Mouse (Mus musculus) heart, adult 10 weeks (tissue): ENCODE results near the gene Coro1c. TPM values are rescaled to one million over a fixed set of nuclear protein-coding genes. Genes with fewer than 3 reads are reported as not detected.

Experiments
- polyA plus RNA-seq: library from polyadenylated mRNA; stranded (reverse); fragments of 350-450 nt; fragmentation: Illumina TruSeq; extraction: RNeasy Lipid Tissue Mini Kit (QIAGEN cat#74804); gene quantifications from one replicate; pipeline ENCODE4 v1.2.3, GENCODE M21; 2014; ENCODE audit warnings: low read depth, low replicate concordance

Gene Coro1c
- 20.3 TPM for polyA plus RNA-seq

GRCm38 (mm10) chr5:113908592-113909441 lies at the start of gene Coro1c:
Coro1c (minus strand) TSS chr5:113908758.

GRCm38 (mm10) chr5:113832490-113832901 lies 76.1 kb downstream of the Coro1c start, which contains the start of gene Selplg:
Selplg (minus strand) TSS chr5:113832644.

GRCm38 (mm10) chr5:113800280-113800679 lies 108.3 kb downstream of the Coro1c start, which contains the start of gene Tmem119:
Tmem119 (minus strand) TSS chr5:113800516.

Other genes starting within 250 kb of the Coro1c start
- gene 1700069L16Rik, start 184.0 kb downstream of the Coro1c start, polyA plus RNA-seq, result not detected
- 8.0 TPM for gene Ficd, start 173.0 kb downstream of the Coro1c start, polyA plus RNA-seq
- 11.7 TPM for gene Sart3, start 136.2 kb downstream of the Coro1c start, polyA plus RNA-seq
- 187 TPM for gene Iscu, start 136.0 kb downstream of the Coro1c start, polyA plus RNA-seq
- 10.8 TPM for gene Tmem119, start 108.2 kb downstream of the Coro1c start, polyA plus RNA-seq
- gene Selplg, start 76.1 kb downstream of the Coro1c start, polyA plus RNA-seq, result 3.2 TPM
- gene Ssh1, start 85.1 kb upstream of the Coro1c start, polyA plus RNA-seq, result 4.8 TPM
- not detected for gene Dao, start 94.9 kb upstream of the Coro1c start, polyA plus RNA-seq
- gene Usp30, start 156.7 kb upstream of the Coro1c start, polyA plus RNA-seq, result 7.7 TPM
- not detected for gene Svop, start 182.8 kb upstream of the Coro1c start, polyA plus RNA-seq
- 2.4 TPM for gene Alkbh2, start 219.5 kb upstream of the Coro1c start, polyA plus RNA-seq
- 22.5 TPM for gene Ung, start 221.6 kb upstream of the Coro1c start, polyA plus RNA-seq
- 122 TPM for gene Acacb, start 237.8 kb upstream of the Coro1c start, polyA plus RNA-seq